Mouse (Mus musculus) gastrocnemius, postnatal 10 days (tissue): ENCODE measurements around the gene Clptm1. TPM values are rescaled to one million over a fixed set of nuclear protein-coding genes. Genes with fewer than 3 reads are reported as not detected.
"Not testable (repeated sequence)": the region's sequence is repeated elsewhere in the genome, so short reads cannot be mapped to it uniquely, and the experiment has no call there.

ENCODE experiments used
- DNase-seq: peaks from one replicate; pipeline ENCODE4 v3.0.0; 2021; ENCODE audit warnings: mixed read lengths
- total RNA-seq, 2 experiments: library from RNA; stranded (reverse); gene quantifications; 2 replicates each; pipeline ENCODE4 v1.2.3; 2021

Clptm1 gene
- total RNA-seq, 2 experiments from 2014 or later = 45.7 to 48.2 TPM

- no peak for DNase-seq
Measured at GRCm38 (mm10) chr7:19609641-19610332, 55.0 kb downstream of the Clptm1 start.

- DNase-seq = no peak
Measured at GRCm38 (mm10) chr7:19607291-19607690, 57.5 kb downstream of the Clptm1 start.

GRCm38 (mm10) chr7:19604606-19605214, 60.1 kb downstream of the Clptm1 start:
- DNase-seq = not testable (repeated sequence)

- DNase-seq = peak; percentile 96
Measured at GRCm38 (mm10) chr7:19603849-19604605, 60.8 kb downstream of the Clptm1 start, which contains the start of gene Clasrp. Gene Clasrp, minus strand, starts transcription at chr7:19604486.

GRCm38 (mm10) chr7:19603055-19603454, 61.8 kb downstream of the Clptm1 start:
- no peak for DNase-seq

- DNase-seq = no peak
Measured at GRCm38 (mm10) chr7:19600562-19600961, 64.3 kb downstream of the Clptm1 start.

GRCm38 (mm10) chr7:19593061-19593730, 71.6 kb downstream of the Clptm1 start:
- DNase-seq = no peak

GRCm38 (mm10) chr7:19589917-19590316, 74.9 kb downstream of the Clptm1 start:
- DNase-seq = peak; percentile 78

- peak; percentile 58 for DNase-seq
Measured at GRCm38 (mm10) chr7:19589207-19589606, 75.6 kb downstream of the Clptm1 start.

- no peak for DNase-seq
Measured at GRCm38 (mm10) chr7:19586269-19586668, 78.6 kb downstream of the Clptm1 start.

Other genes with a start within 250 kb of the Clptm1 start
- gene Mark4, start 206.2 kb downstream of the Clptm1 start, total RNA-seq = 10 to 100 TPM; 12.2 to 16.4 TPM
- gene Exoc3l2, start 201.7 kb downstream of the Clptm1 start, total RNA-seq = under 1 TPM; 0.59 to 0.86 TPM
- gene Bloc1s3, start 156.7 kb downstream of the Clptm1 start, total RNA-seq = 1 to 10 TPM; 2.2 to 2.4 TPM
- 10 to 100 TPM; 24.6 to 26.5 TPM for gene Trappc6a, start 156.6 kb downstream of the Clptm1 start, total RNA-seq
- gene Nkpd1, start 147.2 kb downstream of the Clptm1 start, total RNA-seq = not detected
- 10 to 100 TPM; 38.7 to 41.1 TPM for gene Ppp1r37, start 102.0 kb downstream of the Clptm1 start, total RNA-seq
- gene Zfp296, start 87.7 kb downstream of the Clptm1 start, total RNA-seq = under 1 TPM; 0.21 to 0.23 TPM
- 10 to 100 TPM; 52.0 to 59.8 TPM for gene Gemin7, start 87.4 kb downstream of the Clptm1 start, total RNA-seq
- 10 to 100 TPM; 15.2 to 23.2 TPM for gene Clasrp, start 60.5 kb downstream of the Clptm1 start, total RNA-seq
- gene Relb, start 35.6 kb downstream of the Clptm1 start, total RNA-seq = 1 to 10 TPM; 7.3 to 9.0 TPM
- gene Apoc2, start 12.9 kb upstream of the Clptm1 start, total RNA-seq = under 1 TPM in 1 of 2 experiments, not detected in 1; 0.61 TPM
- not detected for gene Gm44805, start 16.4 kb upstream of the Clptm1 start, total RNA-seq
- gene Apoc4, start 16.4 kb upstream of the Clptm1 start, total RNA-seq = under 1 TPM in 1 of 2 experiments, not detected in 1; 0.54 TPM
- 1 to 10 TPM in 1 of 2 experiments, not detected in 1; 4.1 TPM for gene Apoc1, start 27.6 kb upstream of the Clptm1 start, total RNA-seq
- gene Apoe, start 34.2 kb upstream of the Clptm1 start, total RNA-seq = 100 to 1,000 TPM; 100 to 116 TPM
- gene Tomm40, start 50.4 kb upstream of the Clptm1 start, total RNA-seq = 10 to 100 TPM; 59.3 to 63.3 TPM
- gene Nectin2, start 85.5 kb upstream of the Clptm1 start, total RNA-seq = 10 to 100 TPM; 13.3 to 14.6 TPM
- 10 to 100 TPM; 60.3 to 68.9 TPM for gene Bcam, start 106.0 kb upstream of the Clptm1 start, total RNA-seq
- under 1 TPM; 0.38 to 0.59 TPM for gene Cblc, start 131.8 kb upstream of the Clptm1 start, total RNA-seq
- gene Bcl3, start 157.7 kb upstream of the Clptm1 start, total RNA-seq = 1 to 10 TPM; 1.8 to 7.0 TPM
- not detected for gene Gm19345, start 187.0 kb upstream of the Clptm1 start, total RNA-seq
- gene Ceacam16, start 196.3 kb upstream of the Clptm1 start, total RNA-seq = not detected
- gene Ceacam19, start 222.9 kb upstream of the Clptm1 start, total RNA-seq = not detected